Mouse (Mus musculus) hindlimb bud, embryonic 11.5 days (tissue): Measurements from ENCODE around the gene Ggnbp2.
"Not testable (repeated sequence)": the region's sequence is repeated elsewhere in the genome, so short reads cannot be mapped to it uniquely, and the experiment has no call there.

Source experiments
- DNase-seq: peaks from one replicate; pipeline ENCODE4 v3.0.0-alpha.2; 2012; ENCODE audit warnings: low read depth, low spot score; ENCODE audit errors: extremely low spot score

The Ggnbp2 gene

DNA sequence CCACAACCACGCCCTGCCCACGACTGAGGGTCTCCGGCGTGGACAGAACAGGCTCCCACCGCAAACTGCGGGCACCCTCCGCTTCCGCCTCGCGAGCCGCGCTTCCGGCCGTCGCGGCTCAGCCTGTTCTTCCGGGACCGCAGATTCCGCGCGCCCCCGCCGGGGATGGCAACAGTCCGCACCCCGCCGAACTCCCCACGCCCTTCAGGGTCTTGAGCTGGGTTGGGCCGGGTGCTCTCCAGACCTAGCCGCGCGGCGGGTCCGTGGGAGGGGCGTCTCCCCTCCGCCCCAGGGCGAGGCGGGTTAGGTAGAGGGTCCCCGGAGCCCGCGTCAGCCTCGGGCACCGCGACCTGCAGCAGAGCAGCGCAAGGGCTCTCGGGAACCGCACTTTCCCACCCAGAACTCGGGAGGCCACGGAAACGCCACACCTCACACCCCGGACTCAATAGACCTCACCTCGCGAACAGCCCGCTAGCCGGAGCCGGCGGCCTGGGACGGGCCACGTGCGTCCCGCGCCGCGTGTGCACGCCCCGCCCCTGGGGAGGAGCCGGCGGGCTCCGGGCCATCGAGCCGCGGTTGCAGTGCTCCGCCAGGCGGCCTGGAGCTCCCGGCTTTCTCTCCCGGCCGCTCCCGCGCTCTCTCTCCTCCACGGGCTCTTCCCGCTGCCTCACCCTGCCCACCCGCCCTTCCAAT lies 9.3 kb upstream of the Ggnbp2 start, which contains the start of the genes Myo19 and Pigw:
Gene Myo19 (plus strand): TSS at position 377 of the 693 bp plus-strand sequence.
Gene Pigw (minus strand): TSS at position 514 of the 693 bp plus-strand sequence.
- no peak for DNase-seq

DNA sequence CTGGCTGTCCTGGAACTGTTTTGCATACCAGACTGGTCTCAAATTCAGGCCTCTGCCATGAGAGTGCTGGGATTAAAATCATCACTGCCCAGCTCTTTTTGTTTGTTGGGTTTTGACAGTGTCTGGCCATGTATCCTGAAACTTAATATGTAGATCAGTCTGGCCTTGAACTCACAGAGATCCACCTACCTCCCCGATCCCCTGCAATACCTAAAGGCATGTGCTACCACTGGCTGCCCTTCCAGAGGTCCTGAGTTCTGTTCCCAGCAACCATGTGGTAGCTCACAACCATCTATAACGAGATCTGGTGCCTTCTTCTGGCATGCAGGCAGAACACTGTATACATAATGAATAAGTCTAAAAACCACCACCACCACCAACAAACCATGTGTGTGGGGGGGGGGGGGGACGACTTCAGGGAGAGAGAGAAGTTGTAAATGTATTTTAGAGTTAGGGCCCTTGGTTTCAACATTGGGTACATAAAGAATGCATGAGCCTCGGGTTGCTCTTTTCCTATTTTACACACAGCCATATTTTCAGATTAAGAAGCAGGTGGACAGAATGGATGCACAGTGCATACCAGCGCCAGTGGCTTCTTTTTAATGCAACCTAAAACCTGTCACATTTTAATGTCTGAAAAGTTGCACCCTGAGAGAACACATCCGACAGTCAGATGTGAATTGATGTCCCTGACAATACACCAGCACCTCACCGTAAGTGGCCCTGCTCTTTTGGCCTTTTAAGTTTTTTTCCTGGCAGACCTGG lies 8.6 kb upstream of the Ggnbp2 start:
- DNase-seq: no peak

DNA sequence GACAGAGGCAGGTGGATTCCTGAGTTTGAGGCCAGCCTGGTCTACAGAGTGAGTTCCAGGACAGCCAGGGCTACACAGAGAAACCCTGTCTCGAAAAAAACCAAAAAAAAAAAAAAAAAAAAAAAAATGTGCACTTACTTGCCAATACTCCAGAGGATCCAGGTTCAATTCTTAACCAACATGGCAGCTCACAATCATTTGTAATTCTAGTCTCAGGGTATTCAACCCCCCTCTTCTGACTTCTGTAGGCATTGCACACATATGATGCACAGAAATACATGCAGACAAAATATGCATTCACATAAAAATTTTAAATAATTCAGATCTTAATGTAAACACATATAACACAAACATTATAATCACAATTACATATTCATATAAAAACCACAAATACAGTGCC lies 5.4 kb upstream of the Ggnbp2 start:
- DNase-seq: not testable (repeated sequence)

DNA sequence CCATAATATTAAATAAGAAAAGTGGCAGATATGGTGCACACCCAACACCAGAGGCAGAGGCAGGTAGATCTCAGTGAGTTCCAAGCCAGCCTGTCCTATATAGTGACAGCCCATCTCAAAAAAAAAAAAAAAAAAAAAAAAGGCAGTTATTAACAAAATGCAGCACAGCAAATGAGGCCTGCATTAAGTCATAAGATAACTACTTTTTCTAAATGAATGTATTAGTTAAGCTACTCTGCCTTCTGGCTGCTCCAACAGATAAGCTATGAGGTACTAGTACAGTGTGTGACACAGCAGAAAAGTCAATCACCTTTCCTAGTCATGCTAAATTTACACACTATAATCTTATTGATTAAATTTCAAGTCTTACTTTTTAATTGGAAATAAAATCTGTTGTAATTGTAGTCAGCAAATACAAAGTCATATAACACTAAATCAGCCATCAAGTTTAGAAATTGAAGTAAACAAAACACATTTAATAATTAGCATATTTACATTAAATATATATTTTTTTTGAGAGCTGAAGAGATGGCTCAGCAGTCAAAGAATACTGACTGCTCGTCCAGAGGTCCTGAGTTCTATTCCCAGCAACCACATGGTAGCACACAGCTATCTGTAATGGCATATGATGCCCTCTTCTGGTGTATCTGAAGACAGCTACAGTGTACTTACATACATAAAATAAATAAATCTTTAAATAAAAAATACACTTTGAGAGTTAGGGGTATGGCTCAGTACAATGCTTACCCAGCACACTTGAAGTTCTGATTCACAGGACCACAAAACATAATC lies 2.6 kb upstream of the Ggnbp2 start:
- DNase-seq: no peak

DNA sequence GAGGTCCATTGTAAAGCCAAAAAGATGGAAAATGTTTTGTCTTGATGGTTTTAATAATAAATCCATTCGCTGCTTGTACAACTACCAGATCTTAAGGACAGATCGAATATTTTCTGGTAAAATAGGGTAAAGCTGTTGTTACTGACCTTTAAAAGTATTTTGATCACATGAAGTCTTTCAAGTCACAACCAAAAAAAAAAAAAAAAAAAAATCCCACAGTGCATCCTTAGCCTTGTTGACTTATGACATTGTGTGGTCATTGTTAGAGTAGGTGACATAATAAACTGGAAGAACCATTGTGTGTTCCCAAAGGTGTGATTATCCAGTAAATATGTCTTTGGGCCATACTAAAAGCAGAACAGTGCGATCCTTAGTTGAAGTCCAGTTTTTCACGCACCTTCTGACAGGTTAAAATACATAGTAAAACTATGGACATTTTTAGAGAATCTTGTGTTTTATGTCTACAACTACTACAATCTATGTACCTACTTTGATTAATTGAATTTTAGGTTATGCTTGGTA lies 992 bp upstream of the Ggnbp2 start:
- no peak for DNase-seq

DNA sequence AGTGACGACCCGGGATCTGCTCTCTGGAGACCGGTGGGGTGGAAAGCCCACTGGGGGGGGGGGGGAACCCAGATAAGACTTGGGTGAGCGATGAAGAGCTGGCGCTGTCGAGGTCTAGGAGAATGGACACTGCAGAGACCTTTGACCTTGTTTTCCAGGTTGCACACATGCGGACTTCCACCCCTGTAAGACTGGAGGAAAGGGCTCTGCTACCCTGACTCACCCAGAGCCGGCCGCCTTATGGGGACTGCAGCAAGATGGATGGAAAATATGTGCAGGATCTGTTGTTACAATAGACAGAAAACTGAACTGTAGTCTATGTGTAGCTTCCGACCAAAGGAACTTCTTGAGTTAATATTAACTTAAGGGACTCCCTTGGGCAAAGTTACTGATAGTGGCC lies 429 bp upstream of the Ggnbp2 start:
- no peak for DNase-seq

DNA sequence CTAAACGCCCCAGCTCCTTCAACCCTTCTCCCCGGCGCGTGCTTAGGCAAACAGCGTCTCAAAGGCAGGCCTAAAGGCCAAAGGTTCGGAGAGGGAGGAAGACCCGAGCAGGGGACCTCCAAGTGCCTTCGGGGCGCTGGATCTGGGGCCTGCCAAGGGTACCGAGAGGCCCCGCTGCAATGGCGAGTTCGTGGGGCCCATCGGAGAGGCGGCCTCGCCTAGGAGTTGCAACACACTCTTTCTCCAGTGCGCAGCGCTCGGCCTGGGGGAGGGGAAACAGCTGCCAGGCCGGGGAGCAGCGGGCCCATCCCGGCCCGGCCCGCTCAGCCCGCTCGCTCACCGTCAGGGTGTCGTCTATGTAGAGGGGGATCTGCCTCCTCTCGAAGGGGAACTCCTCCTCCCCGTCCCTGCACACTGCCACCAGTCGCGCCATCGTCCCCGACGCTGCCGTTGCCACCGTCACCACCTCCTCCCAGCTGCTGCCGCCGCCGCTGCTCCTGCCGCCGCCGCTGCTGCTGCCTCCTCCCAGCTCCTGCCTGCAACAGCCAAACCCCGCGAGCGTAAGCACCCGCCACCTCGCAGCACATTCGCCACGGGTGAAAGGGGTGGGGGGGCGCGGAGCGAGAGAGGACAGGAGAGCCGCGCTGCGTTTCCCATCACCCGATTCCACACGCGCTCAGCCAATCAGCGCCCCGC lies 932 bp downstream of the Ggnbp2 start:
- DNase-seq: peak; percentile 69

DNA sequence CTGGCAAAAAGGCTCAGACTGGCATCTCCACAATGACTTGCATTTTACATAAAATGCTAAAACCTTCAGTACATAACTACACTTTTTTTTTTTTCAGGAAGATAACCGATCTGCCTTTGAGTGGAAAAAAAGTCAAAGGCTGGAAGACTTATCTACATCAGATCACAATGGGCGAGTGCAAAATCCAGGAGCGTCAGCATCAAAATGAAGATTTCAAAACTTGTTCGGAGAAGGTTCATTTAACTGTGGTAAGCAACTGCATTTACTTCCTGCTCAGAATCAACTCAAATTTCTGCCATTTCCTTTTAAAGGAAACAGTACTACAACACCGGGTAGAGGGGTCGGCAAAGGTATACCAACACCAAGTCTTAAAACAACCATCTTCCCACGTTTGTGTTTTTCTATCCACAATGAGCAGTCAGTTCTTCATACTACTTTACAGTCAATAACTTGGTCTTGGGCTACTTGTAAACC lies 1.8 kb downstream of the Ggnbp2 start:
- DNase-seq: no peak

DNA sequence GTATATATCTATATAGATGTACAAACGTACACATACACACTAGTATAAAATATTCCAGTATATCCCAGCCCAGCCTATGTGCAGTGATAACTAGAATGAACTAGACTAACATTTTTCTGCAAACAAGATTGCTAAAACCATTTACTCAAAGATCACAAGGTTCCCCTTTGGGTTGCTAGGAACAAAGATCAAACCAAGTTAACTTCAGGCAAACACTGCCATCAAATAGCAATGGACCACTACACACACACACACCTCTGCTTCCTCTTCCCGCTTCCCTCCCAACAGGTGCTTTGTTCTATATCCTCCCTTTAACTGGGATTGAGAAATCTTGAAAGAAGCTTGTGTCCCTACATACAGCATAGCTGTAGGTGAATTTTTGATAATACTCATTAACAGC lies 3.0 kb downstream of the Ggnbp2 start:
- DNase-seq: no peak

DNA sequence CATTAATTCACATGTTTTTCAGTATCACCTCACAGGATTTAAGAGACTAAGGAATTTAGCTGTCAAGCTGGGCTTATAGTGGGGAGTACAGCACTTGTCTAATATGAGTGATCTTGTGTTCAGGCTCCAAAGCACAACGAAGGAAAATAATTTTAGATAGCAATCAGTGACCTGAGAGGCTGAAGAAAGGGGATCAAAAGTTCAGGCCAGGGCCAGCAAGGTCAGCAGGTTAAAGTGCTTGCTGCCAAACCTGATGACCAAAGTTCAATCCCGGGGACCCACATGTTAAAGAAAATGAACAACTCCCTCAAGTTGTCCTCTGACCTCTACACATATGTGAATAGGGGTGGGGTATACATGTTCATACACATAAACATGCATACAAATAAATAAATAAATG lies 5.3 kb downstream of the Ggnbp2 start:
- no peak for DNase-seq

DNA sequence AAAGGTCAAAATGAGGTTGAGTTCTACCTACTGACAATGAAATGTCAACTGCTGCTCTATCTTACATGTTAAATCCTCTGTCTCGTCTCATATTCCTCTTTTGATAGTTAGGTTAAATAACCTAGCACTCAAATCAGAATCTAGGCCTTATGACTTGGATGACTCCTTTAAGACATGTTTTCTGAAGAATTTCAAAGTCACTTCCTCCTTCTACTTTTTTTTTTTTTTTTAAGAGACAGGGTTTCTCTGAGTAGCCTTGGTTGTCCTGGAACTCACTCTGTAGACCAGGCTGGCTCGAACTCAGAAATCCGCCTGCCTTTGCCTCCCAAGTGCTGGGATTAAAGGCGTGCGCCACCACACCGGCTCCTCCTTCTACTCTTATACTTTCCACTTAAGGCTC lies 15.3 kb downstream of the Ggnbp2 start:
- no peak for DNase-seq

DNA sequence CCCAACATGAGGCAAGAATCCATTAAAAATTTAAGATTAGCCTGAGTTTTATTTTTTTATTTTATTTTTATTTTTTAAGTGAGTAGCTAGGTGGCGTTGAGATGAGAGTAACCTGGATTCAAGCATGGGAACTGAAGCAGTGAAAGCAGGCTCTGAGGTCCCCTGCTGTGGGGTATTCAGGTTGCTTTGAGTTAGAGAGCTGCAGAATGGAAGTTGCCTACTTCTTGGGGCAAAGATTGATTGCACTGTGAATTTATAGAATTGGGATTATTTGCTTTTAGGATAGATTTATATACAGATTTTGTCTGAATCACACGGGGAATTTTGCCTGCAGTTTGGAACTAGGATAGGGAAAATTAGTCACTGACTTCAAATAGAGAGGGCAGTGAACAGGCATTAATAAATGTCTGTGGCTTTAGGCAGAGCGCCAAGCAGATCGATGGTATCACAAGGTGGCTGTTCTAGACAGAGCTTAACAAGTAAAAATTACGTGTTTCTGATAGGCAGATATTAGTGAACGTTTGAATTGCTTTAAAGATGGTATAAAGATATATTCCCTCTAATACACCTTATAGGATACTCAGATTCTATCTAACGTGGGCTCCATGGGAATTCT lies 23.0 kb downstream of the Ggnbp2 start:
- no peak for DNase-seq

DNA sequence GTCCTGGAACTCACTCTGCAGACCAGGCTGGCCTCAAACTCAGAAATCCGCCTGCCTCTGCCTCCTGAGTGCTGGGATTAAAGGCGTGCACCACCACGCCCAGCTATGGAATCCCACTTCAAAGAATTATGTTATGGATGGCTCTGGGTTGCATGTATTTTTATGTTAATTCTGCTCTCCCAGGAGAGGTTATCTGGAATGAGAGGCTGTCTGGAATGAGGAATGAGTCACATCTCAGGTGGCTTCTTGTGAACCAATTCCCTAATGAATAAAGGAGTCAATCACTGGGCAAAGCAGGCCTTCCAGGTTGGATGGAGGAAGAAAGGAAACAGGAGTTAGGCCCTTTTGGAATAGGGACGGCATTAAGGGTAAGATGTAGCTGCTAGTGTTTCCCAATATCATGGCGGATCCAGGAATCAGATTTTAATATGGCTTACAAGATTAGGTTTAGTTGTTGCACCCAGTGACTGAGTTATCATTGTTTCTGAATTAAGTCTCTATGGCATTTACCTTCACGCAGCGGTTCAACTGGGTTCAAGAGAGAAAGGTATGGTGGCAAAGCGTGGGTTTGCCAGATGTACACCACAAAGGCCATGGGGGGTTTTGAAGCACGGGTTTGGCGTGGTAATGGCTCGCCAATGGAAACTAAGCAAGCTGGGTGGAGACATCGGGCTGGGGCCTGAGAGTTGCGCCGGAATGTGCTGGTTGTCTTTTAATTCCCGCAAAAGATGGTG lies 23.7 kb downstream of the Ggnbp2 start:
- no peak for DNase-seq

DNA sequence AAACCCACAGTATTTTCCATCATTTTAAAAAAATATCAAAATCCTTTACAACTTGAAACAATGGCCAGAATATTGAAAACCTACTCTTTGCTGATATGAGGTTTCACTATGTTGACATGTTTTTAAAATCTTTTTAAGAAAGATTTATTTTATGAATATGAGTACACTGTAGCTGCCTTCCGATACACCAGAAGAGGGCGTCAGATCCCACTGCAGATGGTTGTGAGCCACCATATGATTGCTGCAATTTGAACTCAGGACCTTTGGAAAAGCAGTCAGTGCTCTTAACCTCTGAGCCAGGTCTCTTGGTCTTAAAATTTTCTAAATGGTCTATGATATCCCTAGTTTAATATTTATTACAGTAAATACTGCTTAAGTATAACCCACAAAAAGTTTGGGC lies 31.3 kb downstream of the Ggnbp2 start:
- DNase-seq: no peak

DNA sequence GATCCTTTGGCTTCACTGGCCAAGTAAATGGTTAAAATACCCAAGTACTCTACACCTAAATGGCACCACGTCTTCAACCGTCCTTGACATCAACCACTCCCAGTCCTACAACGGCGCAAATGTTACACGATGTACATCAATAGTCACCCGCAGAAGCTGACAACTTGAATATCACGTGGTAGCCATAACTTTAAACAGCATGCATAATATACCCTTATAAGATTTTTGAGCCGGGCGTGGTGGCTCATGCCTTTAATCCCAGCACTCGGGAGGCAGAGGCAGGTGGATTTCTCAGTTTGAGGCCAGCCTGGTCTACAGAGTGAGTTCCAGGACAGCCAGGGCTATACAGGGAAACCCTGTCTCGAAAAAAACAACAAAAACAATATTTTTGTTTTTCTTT lies 41.1 kb downstream of the Ggnbp2 start:
- not testable (repeated sequence) for DNase-seq

DNA sequence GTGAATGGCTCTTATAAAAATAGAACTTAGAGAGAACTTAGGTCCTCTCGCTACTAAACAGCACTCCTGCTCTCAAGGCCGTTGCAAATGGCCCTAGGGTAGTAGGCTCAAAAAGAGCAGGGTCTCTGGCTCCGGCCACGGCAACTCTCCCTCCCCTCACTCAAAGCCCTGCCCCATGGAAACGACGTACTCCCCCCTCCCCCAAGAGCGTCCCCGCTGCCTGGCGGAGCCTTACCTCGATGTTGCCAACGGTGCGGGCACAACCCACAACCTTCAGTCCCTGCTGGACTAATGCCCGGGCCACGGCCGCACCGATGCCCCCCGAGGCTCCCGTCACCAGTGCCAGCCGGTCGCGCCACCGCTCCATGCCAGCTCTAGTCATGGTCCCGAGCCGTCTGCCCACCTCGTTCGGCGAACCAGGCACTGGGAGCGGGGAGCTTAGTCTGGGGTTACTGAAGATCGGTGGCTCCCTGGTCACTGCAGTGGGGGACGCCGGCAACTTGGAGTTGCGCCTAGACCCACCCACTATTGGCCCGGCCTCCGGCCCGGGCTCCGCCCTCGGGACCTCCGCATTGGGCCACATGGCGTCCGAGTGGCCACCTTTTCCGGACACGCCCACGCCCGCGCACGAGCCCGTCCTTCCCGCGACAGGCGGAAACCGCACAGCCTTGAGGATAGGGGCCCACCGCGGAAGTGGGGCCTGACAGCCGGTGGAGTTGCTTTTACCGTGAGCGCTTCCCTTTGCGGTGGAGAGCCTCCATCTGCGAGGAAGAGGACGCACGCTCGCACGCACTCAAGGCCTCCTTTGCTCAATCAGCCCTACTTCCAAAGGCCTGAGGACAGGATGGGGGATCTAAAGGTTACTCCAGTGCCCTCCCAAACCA lies 41.9 kb downstream of the Ggnbp2 start, which contains the start of gene Dhrs11:
Gene Dhrs11 (minus strand): TSS at position 479 of the 884 bp plus-strand sequence.
- no peak for DNase-seq

DNA sequence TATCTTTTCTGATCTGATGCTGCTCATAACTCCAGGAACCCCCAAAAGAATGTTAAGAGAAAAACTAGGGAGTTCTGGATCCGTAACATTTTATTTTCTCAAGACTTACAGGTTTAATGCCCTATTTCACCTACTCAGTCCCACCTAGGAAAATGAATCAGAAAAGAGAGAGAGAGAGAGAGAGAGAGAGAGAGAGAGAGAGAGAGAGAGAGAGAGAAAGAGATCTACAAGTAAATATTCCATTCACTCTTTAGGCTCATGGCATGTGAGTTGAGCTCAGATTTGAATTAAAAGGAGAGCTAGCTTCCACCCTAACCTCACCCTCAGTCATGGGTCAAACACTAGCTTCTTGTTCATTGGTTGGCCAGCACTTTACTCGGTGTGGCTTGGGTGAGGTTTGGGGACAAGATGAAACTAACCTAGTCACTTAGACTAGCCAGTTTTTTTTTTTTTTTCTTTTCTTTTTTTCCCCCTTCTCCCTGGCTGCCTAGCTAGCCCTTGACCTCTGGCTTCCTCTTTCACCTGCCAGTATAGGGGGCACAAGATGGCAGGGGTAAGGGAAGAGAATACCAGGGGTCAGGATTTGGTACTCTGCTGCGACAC lies 42.6 kb downstream of the Ggnbp2 start:
- no peak for DNase-seq

DNA sequence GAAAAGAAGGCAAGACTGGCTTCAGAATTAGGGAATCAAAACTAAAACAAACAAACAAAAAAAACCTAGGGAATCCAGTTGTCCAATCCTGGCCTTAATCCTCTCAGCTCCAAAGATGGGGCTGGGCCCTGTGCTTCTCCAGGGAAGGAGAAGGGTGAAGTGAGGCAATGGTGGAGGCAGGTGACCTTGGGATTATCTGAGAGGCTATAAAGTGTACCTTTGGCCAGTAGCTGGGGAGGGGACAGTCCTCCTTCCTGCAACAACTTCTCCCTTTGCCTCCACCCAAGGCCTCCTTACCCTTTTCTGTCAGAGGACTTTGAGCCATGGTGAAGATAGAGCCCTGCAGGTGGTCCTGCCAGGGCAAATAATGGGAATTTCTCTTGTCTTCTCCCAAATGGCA lies 43.1 kb downstream of the Ggnbp2 start:
- no peak for DNase-seq
